Mouse (Mus musculus): ENCODE data around the gene Aldh6a1.

The Aldh6a1 gene

DNA sequence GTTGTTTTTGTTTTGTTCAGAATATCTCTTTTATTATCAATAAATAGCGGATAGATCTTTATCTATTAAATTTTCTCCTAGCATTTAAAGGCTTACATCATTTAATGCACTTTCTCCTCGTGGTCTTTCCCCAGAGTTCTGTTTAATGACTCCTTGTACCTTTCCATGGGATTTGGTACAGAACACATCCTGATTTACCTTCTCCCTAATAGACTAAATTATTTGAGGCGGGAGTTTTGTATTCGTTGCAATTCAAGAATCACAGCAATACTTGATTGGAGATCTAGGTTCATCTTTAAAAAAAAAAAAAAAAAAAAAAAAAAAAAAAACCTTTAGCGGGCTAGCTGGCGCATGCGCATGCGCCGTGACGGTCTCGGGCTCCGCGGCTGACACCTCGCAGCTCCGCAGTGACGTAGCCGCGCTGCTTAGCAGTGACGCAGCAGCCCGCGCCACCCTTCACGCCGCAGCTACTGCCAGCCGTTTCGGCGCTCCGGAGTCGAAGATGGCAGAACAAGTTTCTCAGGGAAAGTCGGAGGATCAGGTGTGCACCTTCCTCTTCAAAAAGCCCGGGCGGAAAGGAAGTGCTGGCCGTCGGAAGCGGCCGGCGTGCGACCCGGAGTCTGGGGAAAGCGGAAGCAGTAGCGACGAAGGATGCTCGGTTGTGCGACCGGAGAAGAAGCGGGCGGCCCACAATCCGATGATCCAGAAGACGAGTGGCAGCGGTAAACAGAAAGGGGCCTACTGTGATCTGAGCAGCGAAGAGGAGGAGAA lies 33.8 kb downstream of the Aldh6a1 start, which contains the start of gene Rnf113a2:
Gene Rnf113a2 (plus strand): TSS at position 363 of the 771 bp plus-strand sequence.
- DNase-seq (ENCODE audit: low read depth in 1 of 2, low spot score in 2 of 2): peak; percentile 55 to 81

DNA sequence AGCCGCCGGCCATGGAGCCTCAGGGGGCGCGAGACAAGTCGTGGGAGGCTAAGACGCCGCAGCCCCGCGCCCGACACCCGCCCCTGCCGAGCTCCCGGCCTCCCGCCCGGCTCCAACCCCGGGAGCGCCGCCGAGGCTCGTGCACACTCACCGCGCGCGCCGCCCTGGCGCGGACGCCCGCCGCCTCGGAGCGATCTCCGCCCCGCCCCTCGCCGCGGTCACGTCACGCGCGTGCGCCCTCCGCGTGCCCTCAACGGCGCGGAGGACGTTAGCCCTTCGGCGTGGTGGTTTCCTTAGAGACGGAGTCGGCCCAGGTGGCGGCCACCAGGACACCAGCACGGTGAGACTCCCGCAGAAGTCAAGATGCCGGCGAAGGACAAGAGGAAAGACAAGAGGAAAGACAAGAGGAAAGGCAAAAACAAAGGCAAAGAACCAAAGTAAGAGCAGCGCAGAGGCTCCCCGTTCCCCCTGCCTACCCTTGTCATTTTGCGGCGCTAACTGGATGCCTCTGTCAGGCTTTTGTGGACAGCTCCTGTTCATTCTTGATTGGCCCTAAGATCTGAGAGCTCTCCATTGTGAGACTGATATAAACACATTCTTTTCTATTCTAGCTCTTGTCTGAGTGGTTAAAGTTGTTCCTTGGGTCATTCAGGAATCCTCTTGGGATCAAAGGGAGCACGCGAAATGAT lies 41.8 kb downstream of the Aldh6a1 start, which contains the start of the genes Entpd5 and Bbof1:
Gene Entpd5 (minus strand): TSS at position 211 of the 689 bp plus-strand sequence.
Gene Bbof1 (plus strand): TSS at position 253 of the 689 bp plus-strand sequence.
- peak; percentile 43 to 75 for DNase-seq (ENCODE audit: low read depth in 1 of 2, low spot score in 2 of 2)

DNA sequence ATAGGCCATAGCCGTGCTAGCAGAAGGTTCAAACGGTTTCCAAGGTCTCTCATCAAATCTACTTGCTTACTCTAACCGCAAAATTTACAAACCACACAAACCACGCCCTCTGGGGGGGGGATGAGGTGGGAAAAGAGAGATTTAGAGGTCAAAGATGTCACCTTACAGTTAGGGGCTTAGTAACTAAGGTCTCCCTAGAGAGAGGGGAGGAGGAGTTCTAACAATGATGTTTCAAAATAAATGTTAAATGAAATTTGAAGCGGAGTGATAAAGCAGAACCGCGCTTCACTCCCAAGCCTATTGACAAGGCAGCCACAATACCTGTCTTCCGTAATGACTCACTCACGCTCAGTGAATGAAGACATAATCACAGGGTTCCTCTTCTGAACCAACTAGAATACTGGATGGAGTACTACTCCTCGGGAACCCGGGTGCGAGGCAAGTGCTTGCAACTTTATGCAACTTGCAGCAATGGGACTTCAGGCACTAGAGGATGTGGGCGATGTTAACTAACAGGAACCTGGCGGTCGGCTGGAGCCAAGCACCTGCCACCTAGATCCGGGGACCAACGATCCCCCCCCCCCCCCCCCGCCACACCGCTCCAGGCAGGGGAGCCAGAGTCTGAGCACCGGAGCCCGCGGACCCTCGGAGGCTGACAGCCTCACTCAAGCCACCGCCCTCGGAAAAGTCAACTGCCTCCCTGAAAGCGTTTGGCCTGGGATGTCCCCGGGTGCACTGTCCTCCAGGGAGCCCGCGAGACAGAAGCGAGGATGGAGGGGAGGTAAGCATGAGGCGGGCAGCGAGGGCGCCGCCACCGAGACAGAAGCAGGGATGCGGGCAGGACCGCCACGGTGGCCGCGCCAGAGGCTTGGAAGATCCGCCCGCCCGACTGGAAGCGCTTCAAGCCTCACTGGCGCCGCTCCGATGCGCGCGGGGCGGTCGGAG lies 42.7 kb downstream of the Aldh6a1 start:
- DNase-seq (ENCODE audit: low read depth in 1 of 2, low spot score in 2 of 2): peak in 1 of 2 experiments; percentile 17

DNA sequence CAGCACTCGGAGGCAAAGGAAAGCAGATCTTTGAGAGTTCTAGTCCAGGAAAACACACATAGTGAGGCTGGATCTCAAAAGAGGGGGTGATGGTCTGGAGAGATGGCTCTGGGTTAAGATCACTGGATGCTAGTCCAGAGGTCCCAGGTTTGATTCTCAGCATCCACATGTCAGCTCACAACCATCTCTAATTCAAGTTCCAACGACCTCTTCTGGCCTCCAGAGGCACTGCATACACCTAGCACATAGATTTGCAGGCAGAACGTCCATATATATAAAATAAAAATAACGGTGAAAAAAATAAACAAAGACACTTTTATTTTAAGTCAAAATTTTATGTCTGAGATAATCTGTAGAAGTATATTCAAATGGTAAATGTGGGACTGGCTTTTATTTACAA lies 43.5 kb downstream of the Aldh6a1 start:
- no peak for DNase-seq (ENCODE audit: low read depth in 1 of 2, low spot score in 2 of 2)

DNA sequence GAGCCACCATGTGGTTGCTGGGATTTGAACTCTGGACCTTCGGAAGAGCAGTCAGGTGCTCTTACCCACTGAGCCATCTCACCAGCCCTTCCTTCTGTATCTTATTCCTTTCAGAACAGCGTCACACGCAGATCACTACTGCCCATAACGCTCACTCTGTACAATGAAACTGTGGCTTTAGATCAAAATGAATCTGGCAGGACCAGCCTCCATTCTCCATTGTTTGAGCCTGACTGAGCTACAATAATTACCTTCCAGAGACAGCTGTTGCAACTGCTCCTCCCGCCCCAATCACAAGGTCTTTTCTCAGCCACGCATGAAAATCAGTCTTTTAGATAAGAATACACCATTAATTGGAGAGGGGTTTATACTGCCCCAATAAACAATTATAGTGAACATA lies 46.3 kb downstream of the Aldh6a1 start:
- DNase-seq (ENCODE audit: low read depth in 1 of 2, low spot score in 2 of 2): no peak

DNA sequence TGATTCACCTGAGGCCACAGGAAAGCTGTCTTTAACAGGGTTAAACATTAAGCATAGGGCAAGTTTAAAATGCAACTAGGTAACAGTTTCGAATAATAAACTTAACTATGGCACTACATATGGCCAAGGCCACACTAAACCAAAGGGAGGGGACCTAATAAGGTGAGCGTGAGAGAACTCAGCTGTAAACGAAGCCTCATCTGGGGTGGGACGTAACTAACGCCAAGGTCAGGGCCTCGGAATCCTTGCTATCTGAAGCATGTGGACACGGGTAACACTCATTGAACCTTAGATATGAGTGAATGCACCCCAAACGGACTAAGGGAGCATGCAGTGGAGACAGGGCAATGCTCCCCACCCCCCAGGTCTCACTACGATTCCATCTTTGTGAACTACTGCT lies 47.9 kb downstream of the Aldh6a1 start:
- no peak for DNase-seq (ENCODE audit: low read depth in 1 of 2, low spot score in 2 of 2)

DNA sequence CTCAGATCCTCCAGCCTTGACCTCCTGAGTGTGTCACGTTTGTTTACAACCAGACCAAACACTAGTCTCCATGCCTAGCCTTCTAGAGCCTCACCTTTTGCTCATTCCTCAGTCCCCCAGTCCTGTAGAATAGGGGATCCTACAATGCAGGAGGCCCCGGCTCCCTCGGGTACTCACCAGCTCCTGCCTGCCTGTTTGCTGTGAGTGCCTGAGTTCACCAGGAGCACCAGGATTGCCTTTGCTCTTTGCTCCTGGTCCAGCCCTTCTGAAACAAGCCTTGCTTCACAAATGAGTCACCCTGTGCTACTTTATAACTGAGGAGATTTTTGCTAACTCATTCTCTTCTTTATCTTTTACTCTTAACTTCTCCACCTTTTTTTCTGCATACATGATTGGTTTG lies 50.2 kb downstream of the Aldh6a1 start:
- no peak for DNase-seq (ENCODE audit: low read depth in 1 of 2, low spot score in 2 of 2)

DNA sequence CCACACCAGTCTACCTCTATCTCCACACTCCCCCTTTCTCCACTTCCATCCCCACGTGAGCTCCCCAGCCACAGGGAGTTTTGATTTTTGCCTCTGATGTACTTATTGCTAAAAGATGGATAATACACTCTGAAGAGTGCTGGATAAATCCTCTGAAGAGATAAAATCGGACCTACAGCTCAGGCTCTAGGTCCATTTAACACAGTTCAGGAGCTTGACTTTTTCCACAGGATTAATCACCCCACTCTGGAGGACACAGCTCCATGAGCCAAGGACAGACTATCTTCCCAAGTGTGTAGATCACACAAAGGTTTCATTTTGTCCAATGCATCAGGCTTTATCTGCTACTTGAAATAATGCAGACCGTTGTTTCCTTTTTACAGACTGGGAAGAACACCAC lies 50.7 kb downstream of the Aldh6a1 start:
- no peak for DNase-seq (ENCODE audit: low read depth in 1 of 2, low spot score in 2 of 2)

DNA sequence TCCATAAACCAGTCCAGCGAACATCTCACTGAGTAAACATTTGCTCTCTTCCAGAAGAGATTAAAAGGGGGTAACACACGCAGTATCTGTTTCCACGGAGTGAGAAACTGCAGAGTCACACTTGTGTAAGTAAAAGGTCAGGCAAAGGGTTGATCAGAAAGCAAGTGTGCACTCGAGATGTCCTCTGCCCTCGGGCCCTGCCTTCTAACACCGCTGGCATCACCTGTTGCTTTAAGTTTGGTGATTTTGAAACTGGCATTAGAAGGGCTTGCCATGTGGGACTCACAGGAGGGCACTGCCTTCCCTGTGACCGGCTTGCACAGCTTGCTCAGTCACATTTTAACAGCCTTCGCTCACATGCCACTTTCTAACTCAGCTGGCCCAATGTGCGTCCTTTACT lies 51.1 kb downstream of the Aldh6a1 start:
- DNase-seq (ENCODE audit: low read depth in 1 of 2, low spot score in 2 of 2): no peak

DNA sequence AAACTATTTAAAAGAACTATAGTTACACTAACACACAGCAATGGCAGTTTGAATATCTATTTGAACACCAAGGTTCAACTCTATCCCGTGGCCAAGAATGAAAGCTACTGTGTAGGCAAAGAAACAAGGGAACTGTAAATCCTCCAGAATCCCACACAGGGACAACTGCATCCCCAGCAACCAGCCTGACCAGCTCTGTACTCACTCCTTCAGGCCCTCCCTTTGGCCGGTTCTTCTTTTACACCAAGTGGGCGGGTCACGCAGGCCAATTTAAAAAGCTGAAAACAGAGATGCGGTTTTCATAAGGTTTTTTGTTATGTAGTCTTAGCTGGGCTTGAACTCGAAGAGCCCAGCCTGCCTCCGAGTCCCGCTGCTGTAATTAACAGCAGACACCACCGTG lies 51.7 kb downstream of the Aldh6a1 start:
- DNase-seq (ENCODE audit: low read depth in 1 of 2, low spot score in 2 of 2): no peak

DNA sequence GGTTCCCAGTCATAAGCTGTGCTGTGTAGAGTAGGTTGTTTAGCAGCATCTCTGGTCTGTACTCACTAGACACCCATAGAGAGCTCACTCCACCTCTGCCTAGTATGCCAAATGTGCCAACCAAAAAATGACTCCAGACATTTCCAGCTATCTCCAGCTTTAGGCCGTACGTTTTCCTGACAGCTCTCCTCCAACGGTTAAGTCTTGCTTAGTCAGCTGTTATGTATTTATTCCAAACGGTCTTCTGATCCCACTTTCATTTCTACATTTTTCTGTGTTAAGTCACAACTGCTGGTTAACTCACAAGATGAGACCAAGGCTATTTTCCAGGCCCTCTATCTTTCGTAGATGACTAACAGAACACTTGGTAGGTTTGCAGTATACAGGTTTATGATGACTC lies 52.2 kb downstream of the Aldh6a1 start:
- DNase-seq (ENCODE audit: low read depth in 1 of 2, low spot score in 2 of 2): no peak

DNA sequence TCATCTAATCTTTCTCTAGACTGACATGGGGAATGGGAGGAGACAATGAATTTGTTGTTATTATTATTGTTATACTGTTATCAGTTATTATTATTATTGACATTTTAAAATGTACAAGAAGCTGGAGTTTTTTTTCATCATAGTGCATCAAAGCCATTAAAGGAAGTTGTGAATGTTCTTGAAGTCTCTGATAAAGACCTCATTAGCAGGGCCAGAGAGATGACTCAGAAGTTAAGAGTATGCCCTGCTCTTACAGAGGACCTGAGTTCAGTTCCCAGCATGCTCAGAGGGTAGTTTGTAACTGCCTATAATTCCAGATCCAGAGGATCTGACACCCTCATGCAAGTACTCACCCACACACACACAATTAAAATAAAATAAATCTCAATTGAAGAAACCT lies 53.1 kb downstream of the Aldh6a1 start:
- DNase-seq (ENCODE audit: low read depth in 1 of 2, low spot score in 2 of 2): no peak

DNA sequence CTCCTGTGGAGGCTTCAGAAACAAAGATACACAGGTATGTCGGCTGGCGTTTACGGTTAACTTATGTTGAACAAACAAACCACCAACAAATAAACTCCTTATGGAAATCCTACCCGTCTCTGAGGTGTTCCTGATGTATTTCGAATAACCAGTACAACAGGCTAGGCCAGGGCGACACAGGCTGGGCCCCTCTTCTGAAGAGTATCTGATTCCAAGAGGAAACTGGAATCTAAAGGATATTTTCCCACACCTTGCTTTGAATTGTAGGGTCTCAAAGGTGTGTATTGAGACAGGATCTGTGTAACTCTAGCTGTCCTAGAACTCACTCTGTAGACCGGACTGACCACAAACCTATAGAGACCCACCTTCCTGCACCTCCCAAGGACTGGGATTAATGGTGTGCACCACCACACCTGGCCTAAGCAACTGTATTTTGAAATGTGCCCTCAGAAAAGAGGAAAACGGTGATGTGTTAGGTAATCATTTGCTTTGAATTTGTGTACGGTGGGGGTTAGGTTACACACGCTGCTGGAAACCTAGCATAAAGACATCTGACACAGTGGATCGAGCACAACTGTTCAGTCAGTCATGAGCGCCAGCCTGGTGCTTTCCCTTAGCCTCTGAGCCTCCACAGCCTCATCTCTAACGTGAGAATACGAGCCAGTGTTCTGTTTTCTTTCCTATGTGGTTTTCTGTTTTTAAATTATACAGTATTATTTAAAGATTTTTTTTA lies 53.7 kb downstream of the Aldh6a1 start:
- no peak for DNase-seq (ENCODE audit: low read depth in 1 of 2, low spot score in 2 of 2)

DNA sequence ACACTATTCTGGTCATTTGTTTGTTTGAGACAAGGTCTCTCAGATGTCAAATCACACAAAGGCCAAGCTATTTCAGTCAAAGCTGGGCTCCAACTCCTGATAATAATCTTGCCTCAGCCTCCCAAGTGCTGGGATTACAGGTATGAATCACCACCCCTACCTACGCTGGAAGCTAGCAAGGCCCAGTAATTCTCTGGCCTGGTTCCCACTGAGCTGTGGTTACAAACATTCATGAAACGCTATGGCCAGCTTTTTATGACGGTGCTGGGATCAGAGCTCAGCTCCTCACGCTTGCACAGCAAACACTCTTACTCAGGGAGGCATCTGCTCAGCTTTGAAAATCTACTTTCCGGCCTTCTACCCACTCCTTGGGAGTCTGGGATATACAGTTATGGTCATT lies 57.0 kb downstream of the Aldh6a1 start:
- DNase-seq (ENCODE audit: low read depth in 1 of 2, low spot score in 2 of 2): no peak

DNA sequence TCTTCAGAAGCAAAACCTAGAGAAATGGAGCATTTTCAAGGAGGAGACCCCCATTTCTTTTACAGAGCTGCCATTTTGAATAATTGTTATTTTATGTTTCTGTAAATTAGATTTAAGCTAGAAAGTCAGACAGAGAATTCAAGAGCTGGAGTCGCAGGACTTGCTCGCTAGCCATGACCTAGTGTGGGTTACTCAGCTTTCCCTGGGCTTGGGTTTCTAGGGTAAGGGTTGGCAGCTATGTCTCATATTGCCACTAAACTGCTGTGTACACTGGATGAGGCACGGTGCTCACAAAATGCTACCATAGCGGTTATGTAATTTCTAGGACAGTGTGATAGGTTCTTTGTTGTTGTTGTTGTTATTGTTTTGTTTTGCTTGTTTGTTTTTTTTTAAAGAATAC lies 58.1 kb downstream of the Aldh6a1 start:
- DNase-seq (ENCODE audit: low read depth in 1 of 2, low spot score in 2 of 2): no peak

DNA sequence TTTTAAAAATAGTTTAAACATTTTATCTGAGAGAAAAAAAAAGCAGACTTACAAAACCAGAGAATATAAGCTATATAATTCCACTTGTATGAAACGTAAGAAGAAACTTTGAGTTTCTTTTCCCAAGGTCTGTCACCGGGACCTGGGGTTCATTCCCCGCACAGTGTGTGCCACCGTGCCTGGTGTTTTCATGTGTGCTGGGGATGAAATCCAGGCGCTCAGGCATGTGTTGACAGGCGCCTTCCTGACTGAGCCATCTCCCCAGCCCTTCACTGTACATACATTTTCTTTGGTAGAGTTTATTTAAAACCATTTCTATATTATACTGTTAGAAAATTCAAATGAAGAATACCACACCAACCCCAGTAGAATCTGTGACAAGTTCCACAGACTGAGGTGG lies 60.5 kb downstream of the Aldh6a1 start:
- DNase-seq (ENCODE audit: low read depth in 1 of 2, low spot score in 2 of 2): no peak

DNA sequence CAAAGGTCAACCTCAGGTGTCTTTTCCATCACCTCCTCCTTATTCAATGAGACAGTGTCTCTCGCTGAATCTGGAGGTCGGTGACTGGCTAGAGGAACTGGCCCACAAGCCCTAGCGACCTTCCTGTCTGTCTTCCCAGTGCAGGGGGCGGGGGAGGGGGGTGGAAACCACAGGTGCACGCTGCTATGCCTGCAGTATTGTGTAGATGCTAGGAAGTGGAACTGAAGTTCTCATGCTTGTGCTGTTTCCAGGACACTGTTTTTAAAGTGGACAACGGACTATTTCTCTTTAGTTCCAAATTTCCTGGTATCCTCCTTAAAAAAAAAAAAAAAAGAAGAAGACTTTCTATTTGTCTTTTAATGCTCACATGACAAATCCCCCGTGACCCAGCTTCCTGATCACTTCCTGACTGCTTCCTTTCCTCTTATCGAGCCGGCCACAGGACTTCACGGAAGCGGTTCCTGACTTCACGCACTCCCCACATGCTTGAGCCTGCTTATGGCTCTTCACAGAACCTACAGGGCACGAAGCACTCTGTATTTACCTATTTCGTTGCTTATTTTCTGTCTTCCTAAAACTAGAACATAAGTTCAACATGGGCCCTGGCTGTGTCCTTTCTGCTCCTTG lies 61.9 kb downstream of the Aldh6a1 start:
- no peak for DNase-seq (ENCODE audit: low read depth in 1 of 2, low spot score in 2 of 2)

DNA sequence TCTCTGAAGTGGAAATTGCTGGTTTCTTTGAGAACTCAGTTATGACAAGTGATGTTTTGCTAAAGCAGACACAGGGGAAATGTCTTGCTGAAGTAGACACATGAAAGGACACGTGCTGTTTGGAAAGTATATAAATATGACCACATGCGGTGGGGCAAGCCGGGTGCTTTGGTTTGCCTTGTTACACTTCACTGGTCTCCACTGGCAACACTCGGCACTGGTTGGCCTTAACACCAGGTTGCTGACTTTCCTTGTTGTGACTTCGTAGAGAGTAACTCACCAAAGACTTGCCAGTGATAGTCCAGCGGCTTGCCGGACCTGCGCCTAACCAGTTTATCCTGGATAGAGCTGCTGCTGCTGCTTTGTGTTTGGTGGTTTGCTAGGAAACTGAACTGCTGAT lies 62.7 kb downstream of the Aldh6a1 start:
- no peak for DNase-seq (ENCODE audit: low read depth in 1 of 2, low spot score in 2 of 2)

DNA sequence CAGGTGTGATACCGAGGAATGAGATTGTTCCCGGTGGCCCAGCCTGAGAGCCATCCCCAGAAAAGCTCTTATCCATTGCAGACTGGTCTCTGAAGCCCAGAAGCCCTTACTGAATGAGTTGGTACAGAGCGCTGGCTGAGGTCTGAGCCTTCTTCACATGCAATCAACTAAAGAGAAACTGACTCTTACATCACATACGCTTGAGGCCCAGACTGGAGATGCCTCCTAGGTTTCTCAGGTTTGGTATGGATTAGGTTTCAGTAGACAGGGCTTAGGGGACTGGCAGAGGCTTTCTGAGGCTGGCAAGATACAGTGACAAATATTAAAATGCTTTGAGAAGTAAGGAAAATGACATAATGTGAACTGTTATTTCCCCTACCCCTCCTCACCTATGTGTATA lies 65.4 kb downstream of the Aldh6a1 start:
- DNase-seq (ENCODE audit: low read depth in 1 of 2, low spot score in 2 of 2): no peak

DNA sequence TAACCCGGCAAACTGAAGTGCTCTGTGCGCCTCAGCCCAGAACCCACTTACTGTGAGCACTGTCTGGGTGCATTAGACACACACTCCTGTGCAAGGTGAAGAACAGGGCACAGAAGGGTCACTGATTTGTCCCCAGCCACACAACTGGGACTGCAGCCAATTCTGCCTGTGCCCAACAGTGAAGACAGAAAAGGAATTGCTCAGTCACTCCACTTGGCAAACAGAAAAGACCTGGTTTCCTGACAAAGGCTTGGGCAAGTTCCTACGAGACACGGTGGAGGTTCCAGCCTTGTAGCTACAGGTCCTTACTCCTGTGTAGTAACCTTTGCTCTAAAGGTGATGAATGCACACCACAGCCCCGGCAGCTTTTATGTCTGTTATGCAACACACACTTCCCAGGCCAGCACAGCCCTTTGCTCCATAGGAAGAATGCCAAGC lies 66.1 kb downstream of the Aldh6a1 start:
- DNase-seq (ENCODE audit: low read depth in 1 of 2, low spot score in 2 of 2): no peak

All from monocyte, adult 2 months (primary cell).